Mouse (Mus musculus): ENCODE data around the gene Rpl12.

GRCm38 (mm10) chr2:32939418-32939817 lies 21.9 kb upstream of the Rpl12 start:
- TF ChIP-seq CTCF (IDR thresholded peaks at IDR 0.05; ENCODE audit: low read depth, low read length) (no peak), POLR2A (IDR thresholded peaks at IDR 0.05; ENCODE audit: borderline replicate concordance, low read depth, low read length) (no peak)

Data from bone marrow macrophage, adult 2 months (primary cell).